Comparison of ENCODE assay signal across 12 mouse cellular contexts in genomic region chr8:114876161-114876611, GRCm38 (mm10).
DNase-seq lines count a peak whose midpoint lies in the region; ATAC-seq and TF ChIP-seq lines count a peak whose summit lies in the region.
"Had no signal": no experiment of that assay in that cellular context is flagged by ENCODE, and none has a peak within 500 bp of the region (broad histone marks: within the 10 kb centered on the region; RNA-seq: fewer than 3 reads in every experiment).

No protein-coding gene starts in this region.

- H3K36me3 ChIP-seq in heart, embryonic 14.5 days (ENCODE audit: control insufficient read depth, insufficient read depth, low read length): no peaks in the 10 kb centered on the region
- H3K36me3 ChIP-seq in hindbrain, embryonic 14.5 days (replicated peaks; ENCODE audit: control insufficient read depth, insufficient read depth): no peaks in the 10 kb centered on the region
- no peaks in the 10 kb centered on the region for H3K36me3 ChIP-seq in midbrain, postnatal 0 days (ENCODE audit: insufficient read depth, low read length)
- H3K36me3 ChIP-seq: liver, embryonic 15.5 days had no signal

- no peak overlapping the region for H3K4me3 ChIP-seq in heart, embryonic 14.5 days (ENCODE audit: control insufficient read depth in 1 of 2, insufficient read depth in 1 of 2, low read depth in 1 of 2, low read length in 2 of 2)
- no peak overlapping the region for H3K4me3 ChIP-seq in hindbrain, embryonic 14.5 days (replicated peaks; ENCODE audit: low read length)
- H3K4me3 ChIP-seq in midbrain, postnatal 0 days (ENCODE audit: low read depth, low read length): no peak overlapping the region
- H3K4me3 ChIP-seq: liver, embryonic 15.5 days had no signal

- H3K9me3 ChIP-seq in heart, embryonic 14.5 days (ENCODE audit: control insufficient read depth, low read length): no peaks in the 10 kb centered on the region
- H3K9me3 ChIP-seq in hindbrain, embryonic 14.5 days (ENCODE audit: control insufficient read depth, low read length): no peaks in the 10 kb centered on the region
- H3K9me3 ChIP-seq in midbrain, postnatal 0 days (ENCODE audit: low read length): no peaks in the 10 kb centered on the region
- H3K9me3 ChIP-seq: liver, embryonic 15.5 days had no signal

- no peak for ATAC-seq in heart, embryonic 14.5 days (ENCODE audit: insufficient number of reproducible peaks, insufficient read depth, low FRiP score, low read depth)
- peak; percentile 21; the same call in 1 of the 2 replicates for ATAC-seq in hindbrain, embryonic 14.5 days (ENCODE audit: low FRiP score)
- no peak for ATAC-seq in midbrain, postnatal 0 days (ENCODE audit: low FRiP score)

- no peak overlapping the region for H3K9ac ChIP-seq in heart, embryonic 14.5 days (ENCODE audit: low read length)
- H3K9ac ChIP-seq in hindbrain, embryonic 14.5 days: no peak overlapping the region
- no peak overlapping the region for H3K9ac ChIP-seq in midbrain, postnatal 0 days (replicated peaks; ENCODE audit: low read length, poor library complexity, severe bottlenecking)
- H3K9ac ChIP-seq: liver, embryonic 15.5 days had no signal

- no peak for DNase-seq in heart, postnatal 14 days
- DNase-seq in embryo, embryonic 11 days: peak; percentile 68
- peak; percentile 53 for DNase-seq in hindbrain, embryonic 14.5 days (ENCODE audit: low spot score)
- peak; percentile 40 for DNase-seq in midbrain, postnatal 0 days (ENCODE audit: low spot score)
- DNase-seq in frontal cortex, postnatal 25 days (ENCODE audit: low spot score in 2 of 2): no peak
- no peak for DNase-seq in left cerebral cortex, adult 9 months (ENCODE audit: low spot score in 2 of 2)
- DNase-seq in gastrocnemius, postnatal 10 days: no peak
- DNase-seq: cerebellum, adult 9-11 months; heart, adult 11 months; thymus, postnatal 36 days had no signal

- no peaks in the 10 kb centered on the region for H3K27me3 ChIP-seq in heart, embryonic 14.5 days (ENCODE audit: control insufficient read depth, insufficient read depth, low read length)
- no peaks in the 10 kb centered on the region for H3K27me3 ChIP-seq in hindbrain, embryonic 14.5 days (ENCODE audit: control insufficient read depth, insufficient read depth, low read length)
- no peaks in the 10 kb centered on the region for H3K27me3 ChIP-seq in midbrain, postnatal 0 days (ENCODE audit: insufficient read depth, low read length)
- H3K27me3 ChIP-seq: liver, embryonic 15.5 days had no signal

- WGBS in heart, embryonic 14.5 days: 31% methylated on average over 11 of the region's 11 CpGs
- WGBS in hindbrain, embryonic 14.5 days: 4% methylated on average over 11 of the region's 11 CpGs
- WGBS in midbrain, postnatal 0 days: 12% methylated on average over 11 of the region's 11 CpGs

- peak overlapping the region; percentile 16 to 39; a peak in 1 of 4 replicates for H3K27ac ChIP-seq in heart, embryonic 14.5 days (replicated peaks in 1 of 2; ENCODE audit: control insufficient read depth in 1 of 2, insufficient read depth in 1 of 2, low read depth in 2 of 2, low read length in 2 of 2)
- no peak overlapping the region for H3K27ac ChIP-seq in hindbrain, embryonic 14.5 days
- H3K27ac ChIP-seq in midbrain, postnatal 0 days (ENCODE audit: low read depth, low read length): no peak overlapping the region

- no peak for TF ChIP-seq CTCF in midbrain, postnatal 0 days (IDR thresholded peaks at IDR 0.05)

- H3K4me1 ChIP-seq in heart, embryonic 14.5 days (ENCODE audit: control insufficient read depth in 2 of 2, insufficient read depth in 2 of 2, low read length in 2 of 2): peaks cover 21 to 26% of the 10 kb centered on the region in 2 experiments
- H3K4me1 ChIP-seq in hindbrain, embryonic 14.5 days (replicated peaks; ENCODE audit: control insufficient read depth, insufficient read depth, low read length): peaks cover 5% of the 10 kb centered on the region; the same call in 1 of the 2 replicates
- no peaks in the 10 kb centered on the region for H3K4me1 ChIP-seq in midbrain, postnatal 0 days (ENCODE audit: insufficient read depth, low read length)

- peak overlapping the region; percentile 33; the same call in 1 of the 2 replicates for H3K4me2 ChIP-seq in heart, embryonic 14.5 days (ENCODE audit: low read length)
- peak overlapping the region; percentile 35 for H3K4me2 ChIP-seq in hindbrain, embryonic 14.5 days (replicated peaks)
- 0 out of 2 replicates have a peak overlapping the region, but pooled peaks have one; percentile 18 for H3K4me2 ChIP-seq in midbrain, postnatal 0 days (ENCODE audit: low read depth, low read length, poor library complexity, severe bottlenecking)
- H3K4me2 ChIP-seq: liver, embryonic 15.5 days had no signal

- intact Hi-C loops in heart, postnatal 14 days (cut with DNase I): no loop called here

Comparison
In these comparisons a context has a peak if more than half of its experiments do, and no peak if none do; other contexts are left out.
1. H3K27ac ChIP-seq: peak in heart, embryonic 14.5 days (2 of 2); none in hindbrain, embryonic 14.5 days (single experiment) and midbrain, postnatal 0 days (single experiment).
2. DNase-seq: peak in embryo, embryonic 11 days (single experiment), hindbrain, embryonic 14.5 days (single experiment) and midbrain, postnatal 0 days (single experiment); none in heart, postnatal 14 days (0 of 2), frontal cortex, postnatal 25 days (0 of 2), left cerebral cortex, adult 9 months (0 of 2) and gastrocnemius, postnatal 10 days (single experiment).
3. Peak in every context shown above with its lines, with median percentiles within 50 percentile points of each other: H3K4me2 ChIP-seq.